25 mouse cellular contexts compared by ENCODE assay signal in the genomic region with DNA sequence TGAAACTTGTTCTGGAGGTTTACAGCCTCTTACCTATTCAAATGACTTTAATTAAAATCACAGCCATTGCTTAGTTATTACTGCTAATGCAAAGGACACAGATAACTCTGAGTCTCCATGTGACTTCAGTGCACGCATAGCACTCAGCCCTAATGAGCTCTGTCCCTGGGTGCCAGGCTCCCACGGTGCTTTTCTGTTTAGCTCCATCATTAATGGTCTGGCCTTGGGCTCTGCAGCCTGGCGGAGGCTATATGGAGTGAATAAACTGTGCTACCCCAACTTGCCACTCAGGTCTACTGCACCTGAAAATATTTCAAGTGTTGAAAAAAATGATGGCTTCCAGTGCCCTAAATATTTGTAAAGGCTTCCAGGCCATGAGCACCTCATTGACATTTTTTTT.
DNase-seq lines count a peak whose midpoint lies in the region; ATAC-seq and TF ChIP-seq lines count a peak whose summit lies in the region.
"Had no signal": no experiment of that assay in that cellular context is flagged by ENCODE, and none has a peak within 500 bp of the region (broad histone marks: within the 10 kb centered on the region; RNA-seq: fewer than 3 reads in every experiment).

No protein-coding gene starts in this region.

- H3K27ac ChIP-seq in forebrain, embryonic 12.5 days = no peak overlapping the region
- no peak overlapping the region for H3K27ac ChIP-seq in forebrain, embryonic 11.5 days (ENCODE audit: low read depth, low read length)
- H3K27ac ChIP-seq in midbrain, embryonic 13.5 days = no peak overlapping the region
- no peak overlapping the region for H3K27ac ChIP-seq in midbrain, postnatal 0 days (ENCODE audit: low read depth, low read length)
- H3K27ac ChIP-seq in neural tube, embryonic 13.5 days (replicated peaks) = no peak overlapping the region
- no peak overlapping the region for H3K27ac ChIP-seq in thymus, adult 2 months (ENCODE audit: control insufficient read depth, insufficient read depth, low read length)
- H3K27ac ChIP-seq: heart, adult 2 months; heart, embryonic 13.5 days; hindbrain, embryonic 15.5 days; intestine, embryonic 15.5 days; limb, embryonic 13.5 days; liver, embryonic 12.5 days; neural tube, embryonic 12.5 days had no signal

- DNase-seq in forebrain, embryonic 11.5 days (ENCODE audit: low spot score) = no peak
- DNase-seq in midbrain, postnatal 0 days (ENCODE audit: low spot score) = no peak
- DNase-seq in brain, embryonic 14.5 days (ENCODE audit: low read depth) = peak; percentile 84
- no peak for DNase-seq in thymus, adult 2 months
- DNase-seq: adrenal gland, postnatal 36 days; cerebellum, adult 11 months; cerebellum, adult 9-11 months; gastrocnemius, postnatal 25 days; heart, adult 2 months; kidney, adult 9 months; kidney, postnatal 14 days; layer of hippocampus, postnatal 36 days; lung, adult 18-20 months; lung, postnatal 10 days; thymus, adult 18-20 months had no signal

- 18% methylated on average over 3 of the region's 3 CpGs for WGBS in forebrain, embryonic 12.5 days
- 26% methylated on average over 3 of the region's 3 CpGs for WGBS in forebrain, embryonic 11.5 days
- WGBS in midbrain, embryonic 13.5 days = 38% methylated on average over 3 of the region's 3 CpGs
- 33% methylated on average over 3 of the region's 3 CpGs for WGBS in midbrain, postnatal 0 days
- WGBS in neural tube, embryonic 13.5 days = 20% methylated on average over 3 of the region's 3 CpGs
- WGBS in thymus, adult 2 months = 99% methylated on average over 3 of the region's 3 CpGs

- peak; percentile 85 for ATAC-seq in forebrain, embryonic 12.5 days (ENCODE audit: low FRiP score)
- ATAC-seq in forebrain, embryonic 11.5 days (replicated peaks; ENCODE audit: low FRiP score) = no peak; the same call in 1 of the 2 replicates
- ATAC-seq in midbrain, embryonic 13.5 days = peak; percentile 65; the same call in 1 of the 2 replicates
- no peak for ATAC-seq in midbrain, postnatal 0 days (ENCODE audit: low FRiP score)
- ATAC-seq in neural tube, embryonic 13.5 days (ENCODE audit: low read depth) = peak; percentile 72; the same call in 1 of the 2 replicates
- ATAC-seq in CD4-positive, CD25-positive, alpha-beta regulatory T cell, adult 4 months = no peak
- ATAC-seq: intestine, embryonic 15.5 days; liver, embryonic 12.5 days had no signal

- peaks cover 17% of the 10 kb centered on the region for H3K27me3 ChIP-seq in forebrain, embryonic 12.5 days
- H3K27me3 ChIP-seq in forebrain, embryonic 11.5 days (ENCODE audit: control insufficient read depth, insufficient read depth, low read length) = peaks cover 10% of the 10 kb centered on the region
- peaks cover 17% of the 10 kb centered on the region for H3K27me3 ChIP-seq in midbrain, embryonic 13.5 days
- H3K27me3 ChIP-seq in midbrain, postnatal 0 days (ENCODE audit: insufficient read depth, low read length) = no peaks in the 10 kb centered on the region
- peaks cover 29% of the 10 kb centered on the region for H3K27me3 ChIP-seq in neural tube, embryonic 13.5 days
- no peaks in the 10 kb centered on the region for H3K27me3 ChIP-seq in thymus, adult 2 months (ENCODE audit: control insufficient read depth, insufficient read depth, low read length)
- H3K27me3 ChIP-seq: heart, embryonic 13.5 days; intestine, embryonic 15.5 days; liver, embryonic 12.5 days had no signal

- no peak overlapping the region for H3K4me3 ChIP-seq in forebrain, embryonic 12.5 days (replicated peaks)
- H3K4me3 ChIP-seq in forebrain, embryonic 11.5 days (ENCODE audit: low read depth, low read length) = no peak overlapping the region
- H3K4me3 ChIP-seq in midbrain, embryonic 13.5 days (replicated peaks) = no peak overlapping the region
- no peak overlapping the region for H3K4me3 ChIP-seq in midbrain, postnatal 0 days (ENCODE audit: low read depth, low read length)
- H3K4me3 ChIP-seq in neural tube, embryonic 13.5 days = no peak overlapping the region
- H3K4me3 ChIP-seq in thymus, adult 2 months (ENCODE audit: control insufficient read depth, insufficient read depth, low read length) = no peak overlapping the region
- H3K4me3 ChIP-seq: heart, adult 2 months; heart, embryonic 13.5 days; hindbrain, embryonic 15.5 days; intestine, embryonic 15.5 days; limb, embryonic 13.5 days; liver, embryonic 12.5 days; neural tube, embryonic 12.5 days had no signal

- no peak overlapping the region for H3K4me2 ChIP-seq in forebrain, embryonic 12.5 days
- H3K4me2 ChIP-seq in forebrain, embryonic 11.5 days (ENCODE audit: low read depth, low read length, severe bottlenecking) = no peak overlapping the region
- no peak overlapping the region for H3K4me2 ChIP-seq in midbrain, embryonic 13.5 days (replicated peaks)
- H3K4me2 ChIP-seq in midbrain, postnatal 0 days (ENCODE audit: low read depth, low read length, poor library complexity, severe bottlenecking) = no peak overlapping the region
- H3K4me2 ChIP-seq in neural tube, embryonic 13.5 days = no peak overlapping the region
- H3K4me2 ChIP-seq: heart, embryonic 13.5 days; hindbrain, embryonic 15.5 days; intestine, embryonic 15.5 days; limb, embryonic 13.5 days; liver, embryonic 12.5 days; neural tube, embryonic 12.5 days had no signal

- H3K4me1 ChIP-seq in forebrain, embryonic 12.5 days = peaks cover 30% of the 10 kb centered on the region
- no peaks in the 10 kb centered on the region; the same call in 1 of the 2 replicates for H3K4me1 ChIP-seq in forebrain, embryonic 11.5 days (replicated peaks; ENCODE audit: control insufficient read depth, insufficient read depth, low read length)
- H3K4me1 ChIP-seq in midbrain, embryonic 13.5 days (replicated peaks) = peaks cover 10% of the 10 kb centered on the region
- H3K4me1 ChIP-seq in midbrain, postnatal 0 days (ENCODE audit: insufficient read depth, low read length) = no peaks in the 10 kb centered on the region
- peaks cover 48% of the 10 kb centered on the region for H3K4me1 ChIP-seq in neural tube, embryonic 13.5 days (replicated peaks)
- H3K4me1 ChIP-seq in thymus, adult 2 months (replicated peaks; ENCODE audit: control insufficient read depth, insufficient read depth, low read length) = no peaks in the 10 kb centered on the region

- H3K9ac ChIP-seq in forebrain, embryonic 12.5 days = no peak overlapping the region
- H3K9ac ChIP-seq in forebrain, embryonic 11.5 days (ENCODE audit: low read length) = no peak overlapping the region
- no peak overlapping the region for H3K9ac ChIP-seq in midbrain, embryonic 13.5 days (replicated peaks)
- no peak overlapping the region for H3K9ac ChIP-seq in midbrain, postnatal 0 days (replicated peaks; ENCODE audit: low read length, poor library complexity, severe bottlenecking)
- 0 out of 2 replicates have a peak overlapping the region, but pooled peaks have one; percentile 12 for H3K9ac ChIP-seq in neural tube, embryonic 13.5 days
- H3K9ac ChIP-seq: heart, embryonic 13.5 days; hindbrain, embryonic 15.5 days; intestine, embryonic 15.5 days; limb, embryonic 13.5 days; liver, embryonic 12.5 days; neural tube, embryonic 12.5 days had no signal

- H3K36me3 ChIP-seq in forebrain, embryonic 12.5 days (replicated peaks) = no peaks in the 10 kb centered on the region
- no peaks in the 10 kb centered on the region for H3K36me3 ChIP-seq in forebrain, embryonic 11.5 days (ENCODE audit: control insufficient read depth, insufficient read depth, low read length)
- peaks cover 7% of the 10 kb centered on the region; the same call in 1 of the 2 replicates for H3K36me3 ChIP-seq in midbrain, embryonic 13.5 days
- H3K36me3 ChIP-seq in midbrain, postnatal 0 days (ENCODE audit: insufficient read depth, low read length) = no peaks in the 10 kb centered on the region
- H3K36me3 ChIP-seq in neural tube, embryonic 13.5 days = no peaks in the 10 kb centered on the region
- peaks cover 12% of the 10 kb centered on the region; the same call in 1 of the 2 replicates for H3K36me3 ChIP-seq in thymus, adult 2 months (ENCODE audit: control insufficient read depth, insufficient read depth, low read length)
- H3K36me3 ChIP-seq: intestine, embryonic 15.5 days; neural tube, embryonic 12.5 days had no signal

- no peak for TF ChIP-seq CTCF in midbrain, postnatal 0 days (IDR thresholded peaks at IDR 0.05)
- TF ChIP-seq CTCF in brain, embryonic 14.5 days (IDR thresholded peaks at IDR 0.05; ENCODE audit: borderline replicate concordance, extremely low read depth, insufficient read depth, insufficient read length) = no peak
- no peak for TF ChIP-seq CTCF in thymus, adult 2 months (IDR thresholded peaks at IDR 0.05; ENCODE audit: borderline replicate concordance, control insufficient read depth, extremely low read depth, insufficient read depth, low read length, poor library complexity)

- no peak for TF ChIP-seq POLR2A in brain, embryonic 14.5 days (IDR thresholded peaks at IDR 0.05; ENCODE audit: borderline replicate concordance, extremely low read depth, insufficient read depth, insufficient read length, poor library complexity, severe bottlenecking)
- no peak for TF ChIP-seq POLR2A in thymus, adult 2 months (IDR thresholded peaks at IDR 0.05; ENCODE audit: control insufficient read depth, extremely low read depth, insufficient read depth, low read length, poor library complexity)

- no peaks in the 10 kb centered on the region for H3K9me3 ChIP-seq in forebrain, embryonic 12.5 days
- no peaks in the 10 kb centered on the region for H3K9me3 ChIP-seq in forebrain, embryonic 11.5 days (ENCODE audit: control insufficient read depth, low read length)
- no peaks in the 10 kb centered on the region for H3K9me3 ChIP-seq in midbrain, embryonic 13.5 days
- H3K9me3 ChIP-seq in midbrain, postnatal 0 days (ENCODE audit: low read length) = no peaks in the 10 kb centered on the region
- no peaks in the 10 kb centered on the region for H3K9me3 ChIP-seq in neural tube, embryonic 13.5 days
- H3K9me3 ChIP-seq: heart, embryonic 13.5 days; hindbrain, embryonic 15.5 days; intestine, embryonic 15.5 days; limb, embryonic 13.5 days; liver, embryonic 12.5 days; neural tube, embryonic 12.5 days had no signal

Comparison
In these comparisons a context has a peak if more than half of its experiments do, and no peak if none do; other contexts are left out.
1. ATAC-seq: peak in forebrain, embryonic 12.5 days (single experiment), midbrain, embryonic 13.5 days (single experiment) and neural tube, embryonic 13.5 days (single experiment); none in forebrain, embryonic 11.5 days (single experiment), midbrain, postnatal 0 days (single experiment) and CD4-positive, CD25-positive, alpha-beta regulatory T cell, adult 4 months (single experiment).